Mouse (Mus musculus) intestine, embryonic 16.5 days (tissue): ENCODE data around the gene Apol6. TPM values are rescaled to one million over a fixed set of nuclear protein-coding genes. Genes with fewer than 3 reads are reported as not detected.
A peak's percentile ranks its signal among the peaks of the same experiment; 100 is the strongest.
"Not testable (repeated sequence)": the region's sequence is repeated elsewhere in the genome, so short reads cannot be mapped to it uniquely, and the experiment has no call there.

Experiments used
- ATAC-seq: fragments of 200-750 bp; cut with Nextera tagmentation; 2 replicates; pipeline ENCODE4 v1.8.0; 2017; ENCODE audit warnings: moderate TSS enrichment, moderate library complexity
- H3K27ac ChIP-seq: fragments of 300-500 bp; sonication (generic); 2 replicates; pipeline ENCODE4 v1.5.1; 2014; ENCODE audit warnings: mild to moderate bottlenecking, low read length
- H3K27me3 ChIP-seq: fragments of 300-500 bp; sonication (generic); replicated peaks from 2 replicates; pipeline ENCODE4 v1.6.1; 2014; ENCODE audit warnings: low read length, control low read depth, mixed read lengths; ENCODE audit not compliant: control insufficient read depth, insufficient read depth
- H3K36me3 ChIP-seq: fragments of 300-500 bp; sonication (generic); 2 replicates; pipeline ENCODE4 v1.6.1; 2014; ENCODE audit warnings: low read length, control low read depth; ENCODE audit not compliant: control insufficient read depth, insufficient read depth
- H3K4me1 ChIP-seq: fragments of 300-500 bp; sonication (generic); 2 replicates; pipeline ENCODE4 v1.6.1; 2014; ENCODE audit warnings: low read length, control low read depth, mixed read lengths; ENCODE audit not compliant: control insufficient read depth, insufficient read depth
- H3K4me2 ChIP-seq: fragments of 300-500 bp; sonication (generic); 2 replicates; pipeline ENCODE4 v1.6.1; 2014; ENCODE audit warnings: low read depth, low read length, control low read depth
- H3K4me3 ChIP-seq: fragments of 300-500 bp; sonication (generic); 2 replicates; pipeline ENCODE4 v1.5.1; 2014; ENCODE audit warnings: mild to moderate bottlenecking, low read length
- H3K9ac ChIP-seq: fragments of 300-500 bp; sonication (generic); 2 replicates; pipeline ENCODE4 v1.6.1; 2014; ENCODE audit warnings: low read depth, low read length
- H3K9me3 ChIP-seq: fragments of 300-500 bp; sonication (generic); 2 replicates; pipeline ENCODE4 v1.6.1; 2016; ENCODE audit warnings: low read length, control low read depth; ENCODE audit not compliant: control insufficient read depth
- WGBS: fragments of 180-500 bp; shearing (Covaris S2); extraction: QIAGEN DNeasy Blood & Tissue Kit; methylation state at CpG from one replicate; pipeline ENCODE4 v1.1.7; 2014; 5-methylcytosine and 5-hydroxymethylcytosine counted together
- polyA plus RNA-seq: library from polyadenylated mRNA; unstranded; fragments of >200 nt; fragmentation: Nextera tagmentation; extraction: Ambion mirVana; gene quantifications from 2 replicates; pipeline ENCODE4 v1.2.1, GENCODE M21; 2015

Gene Apol6
- polyA plus RNA-seq, 1 experiment from 2014 or later: 0.38 TPM

DNA sequence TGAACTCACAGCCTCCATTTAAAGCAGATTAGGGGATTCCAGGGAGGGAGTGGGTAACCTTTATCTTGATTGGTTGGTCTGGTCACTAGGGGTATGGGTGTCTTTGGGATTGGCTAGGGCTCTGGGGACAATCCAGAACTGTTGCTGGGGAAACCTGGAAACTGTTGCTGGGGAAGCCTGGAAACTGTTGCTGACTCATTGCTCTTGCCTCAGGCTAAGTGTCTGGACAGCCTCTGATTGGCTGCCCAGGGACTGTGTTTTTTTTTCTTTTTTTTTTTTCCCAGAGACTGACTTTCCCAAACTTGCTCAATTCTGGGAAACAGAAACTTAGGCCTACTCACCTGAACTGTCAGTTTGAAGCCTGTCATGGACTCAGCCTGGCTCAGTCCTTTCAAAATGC, 14.0 kb downstream of the Apol6 start:
- Histone ChIP-seq H3K36me3 (no peaks in the 10 kb centered on the region), H3K27ac (no peak overlapping the region), H3K4me1 (peaks cover 20% of the 10 kb centered on the region), H3K9ac (no peak overlapping the region), H3K27me3 (no peaks in the 10 kb centered on the region), H3K4me2 (no peak overlapping the region), H3K9me3 (no peaks in the 10 kb centered on the region), H3K4me3 (no peak overlapping the region)
- no peak for ATAC-seq

DNA sequence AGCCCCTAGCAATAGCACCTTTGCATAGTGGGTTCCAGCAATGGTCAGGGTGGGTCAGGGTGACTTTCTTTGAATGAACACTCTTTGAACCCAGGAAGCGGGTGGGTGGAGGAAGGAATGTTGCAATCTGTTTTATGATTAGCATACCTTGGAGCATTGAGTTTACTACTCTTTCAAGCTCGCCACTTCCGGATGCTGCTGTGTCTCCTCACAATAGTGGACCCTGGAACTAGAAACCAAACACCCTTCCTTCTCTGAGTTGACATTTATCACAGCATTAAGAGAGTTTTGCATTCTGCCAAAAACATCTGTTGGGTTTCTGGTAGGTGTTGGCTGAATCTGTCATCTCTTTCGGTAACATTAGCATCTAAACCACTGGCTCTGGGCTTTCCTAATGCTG, 14.9 kb downstream of the Apol6 start:
- H3K4me1 ChIP-seq: peaks cover 14% of the 10 kb centered on the region
- ATAC-seq, H3K9ac ChIP-seq, H3K27ac ChIP-seq, H3K4me2 ChIP-seq, H3K36me3 ChIP-seq, H3K4me3 ChIP-seq, H3K9me3 ChIP-seq, H3K27me3 ChIP-seq: not testable (repeated sequence)
- 84% methylated on average over 4 of the region's 4 CpGs for WGBS

DNA sequence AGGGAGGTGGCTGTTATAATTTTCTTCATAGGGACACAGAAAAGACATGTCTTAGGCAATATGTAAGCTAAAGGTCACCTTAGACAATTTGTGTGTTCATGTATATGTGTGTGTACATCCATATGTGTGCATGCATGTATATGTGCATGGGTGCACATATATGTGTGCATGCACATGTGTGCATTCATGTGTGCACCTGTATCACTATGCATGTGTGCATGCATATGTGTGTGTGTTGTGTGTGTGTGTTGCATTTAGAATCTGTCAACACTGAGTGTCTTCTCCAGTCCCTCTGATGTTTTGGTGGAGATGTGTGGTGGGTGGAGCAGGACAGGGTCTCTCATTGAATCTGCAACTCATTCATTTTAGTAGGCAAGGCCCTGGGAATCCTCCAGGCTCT, 18.2 kb downstream of the Apol6 start:
- Histone ChIP-seq H3K9me3 (no peaks in the 10 kb centered on the region), H3K9ac (no peak overlapping the region), H3K4me2 (no peak overlapping the region), H3K4me1 (no peaks in the 10 kb centered on the region), H3K36me3 (no peaks in the 10 kb centered on the region), H3K27me3 (no peaks in the 10 kb centered on the region), H3K27ac (no peak overlapping the region), H3K4me3 (no peak overlapping the region)
- ATAC-seq: no peak

DNA sequence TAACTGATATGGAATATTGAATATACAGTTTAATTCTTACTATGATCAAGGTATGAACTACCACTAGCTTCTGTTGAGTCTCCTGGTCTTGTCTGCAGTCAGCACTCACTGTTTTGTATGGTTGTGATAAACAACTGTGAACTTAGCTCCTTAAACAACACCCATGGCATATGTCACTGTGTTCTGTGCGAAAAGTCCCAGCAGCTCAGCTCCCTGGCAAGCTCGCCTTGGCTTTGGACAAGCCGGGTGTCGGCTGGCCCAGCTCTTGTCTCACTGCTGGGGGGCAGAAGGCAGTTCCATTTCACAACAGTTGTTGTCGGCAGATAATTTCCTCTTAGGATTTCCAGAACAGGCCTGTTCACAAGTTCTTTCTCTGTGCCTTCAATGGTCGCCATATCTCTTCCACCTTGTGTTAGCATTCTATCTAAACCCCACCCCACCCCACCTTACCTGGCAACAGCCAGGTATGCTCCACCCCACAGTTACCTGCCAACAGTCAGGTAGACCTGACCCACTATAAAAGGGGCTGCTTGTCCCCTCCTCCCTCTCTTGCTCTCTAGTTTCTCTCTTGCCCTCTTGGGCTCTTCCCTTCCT, 20.8 kb downstream of the Apol6 start:
- Histone ChIP-seq H3K36me3 (no peaks in the 10 kb centered on the region), H3K27ac (no peak overlapping the region), H3K27me3 (no peaks in the 10 kb centered on the region), H3K9ac (no peak overlapping the region), H3K4me1 (no peaks in the 10 kb centered on the region), H3K9me3 (no peaks in the 10 kb centered on the region), H3K4me2 (no peak overlapping the region), H3K4me3 (no peak overlapping the region)
- WGBS: 85% methylated on average over 6 of the region's 6 CpGs
- ATAC-seq: peak; percentile 64

DNA sequence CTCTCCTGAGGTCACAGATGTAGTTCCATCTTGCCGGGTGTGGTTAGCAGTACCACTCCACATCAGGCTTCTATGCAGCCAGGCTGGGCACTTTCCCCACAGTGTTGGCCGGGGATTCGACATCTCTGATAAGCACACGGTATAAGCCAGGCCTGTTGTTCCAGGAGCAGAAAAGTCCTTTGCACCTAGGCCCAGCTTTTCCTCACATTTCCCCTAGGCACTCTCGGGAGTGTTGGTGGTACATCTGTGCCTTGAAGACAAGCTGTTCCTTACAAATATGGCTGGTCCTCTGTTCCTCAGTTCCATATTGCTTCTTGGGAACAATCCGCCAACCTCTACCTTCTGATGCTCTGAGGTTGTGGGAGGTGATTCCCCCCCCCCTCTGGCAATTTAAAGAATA, 21.7 kb downstream of the Apol6 start:
- no peak for ATAC-seq
- Histone ChIP-seq H3K27me3 (no peaks in the 10 kb centered on the region), H3K36me3 (no peaks in the 10 kb centered on the region), H3K4me1 (no peaks in the 10 kb centered on the region), H3K9me3 (no peaks in the 10 kb centered on the region), H3K4me3 (no peak overlapping the region), H3K9ac (no peak overlapping the region), H3K27ac (no peak overlapping the region), H3K4me2 (no peak overlapping the region)
- WGBS: 72% methylated on average over 6 of the region's 6 CpGs

DNA sequence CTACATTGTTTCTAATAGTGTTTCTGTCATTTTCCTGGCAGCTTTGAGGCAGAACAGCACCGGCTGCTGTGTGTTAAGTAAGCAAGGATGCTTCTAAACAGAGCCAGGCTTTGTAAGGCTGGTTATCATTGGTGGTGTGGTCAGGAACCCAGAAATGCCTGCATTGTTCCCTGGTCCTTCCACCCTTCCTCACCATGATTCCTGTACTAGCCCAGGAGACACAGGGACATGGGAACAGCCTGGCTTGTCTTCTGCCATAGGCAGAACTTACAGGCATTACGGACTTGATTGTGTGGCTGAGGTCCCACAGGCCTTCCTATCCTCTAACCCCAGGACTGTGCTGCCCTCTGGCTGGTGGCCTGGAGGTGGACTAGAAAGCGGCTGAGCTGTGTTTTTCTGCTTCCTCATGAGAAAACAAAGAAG, 23.9 kb downstream of the Apol6 start:
- 59% methylated on average over 3 of the region's 3 CpGs for WGBS
- no peak overlapping the region for H3K9ac ChIP-seq
- no peaks in the 10 kb centered on the region for H3K36me3 ChIP-seq
- no peak overlapping the region for H3K4me3 ChIP-seq
- H3K4me2 ChIP-seq: no peak overlapping the region
- H3K27me3 ChIP-seq: no peaks in the 10 kb centered on the region
- peaks cover 16% of the 10 kb centered on the region; the same call in 1 of the 2 replicates for H3K4me1 ChIP-seq
- H3K9me3 ChIP-seq: no peaks in the 10 kb centered on the region
- no peak for ATAC-seq
- no peak overlapping the region for H3K27ac ChIP-seq

DNA sequence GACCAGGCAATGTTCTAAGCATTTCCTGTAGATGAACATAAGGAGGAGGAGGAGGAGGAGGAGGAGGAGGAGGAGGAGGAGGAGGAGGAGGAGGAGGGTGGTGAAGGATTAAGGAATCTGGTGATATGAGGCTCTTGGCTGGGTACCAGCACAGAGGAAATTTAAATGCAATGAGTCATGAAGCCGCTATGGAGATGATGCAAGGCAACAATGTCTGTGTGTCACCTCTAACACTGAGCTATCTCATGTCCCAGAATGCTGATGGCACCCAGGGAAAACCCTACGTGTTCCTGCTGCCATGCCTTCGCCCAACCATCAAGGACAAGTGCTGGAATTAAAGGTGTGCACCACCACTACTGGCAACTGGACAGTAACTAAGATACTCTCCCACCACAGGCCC, 24.5 kb downstream of the Apol6 start:
- ATAC-seq: no peak
- Histone ChIP-seq H3K9ac (no peak overlapping the region), H3K9me3 (no peaks in the 10 kb centered on the region), H3K27me3 (no peaks in the 10 kb centered on the region), H3K36me3 (no peaks in the 10 kb centered on the region), H3K4me1 (peaks cover 16% of the 10 kb centered on the region; the same call in 1 of the 2 replicates), H3K4me3 (no peak overlapping the region), H3K4me2 (no peak overlapping the region), H3K27ac (no peak overlapping the region)
- WGBS: 88% methylated on average over 3 of the region's 3 CpGs

DNA sequence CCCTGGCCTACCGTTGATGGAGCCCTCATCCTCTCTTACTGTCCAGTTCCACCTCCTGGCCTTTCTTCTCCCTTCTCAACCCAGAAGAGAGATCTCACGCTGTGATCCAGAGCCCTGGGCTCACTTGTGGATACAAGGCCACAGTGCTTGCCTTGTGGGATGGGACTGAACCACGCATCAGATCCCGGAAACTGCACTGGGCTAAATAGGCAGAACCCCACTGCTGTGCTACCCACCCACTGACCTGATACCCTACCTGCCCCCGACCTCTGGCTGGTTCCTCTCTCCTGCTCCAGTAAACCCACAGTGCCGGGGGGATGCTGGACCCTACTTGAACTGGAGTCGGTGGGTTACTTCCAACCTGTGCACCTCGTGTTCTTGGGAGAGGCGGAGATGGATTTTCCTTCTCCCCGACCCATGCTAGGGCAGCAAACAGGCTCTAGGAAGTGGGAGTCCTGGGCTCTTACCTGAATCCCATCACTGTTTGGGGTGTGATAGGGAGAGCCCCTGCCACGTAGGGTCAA, 26.3 kb downstream of the Apol6 start:
- no peak overlapping the region for H3K9ac ChIP-seq
- no peaks in the 10 kb centered on the region for H3K27me3 ChIP-seq
- no peak overlapping the region for H3K27ac ChIP-seq
- peaks cover 16% of the 10 kb centered on the region; the same call in 1 of the 2 replicates for H3K4me1 ChIP-seq
- H3K4me3 ChIP-seq: no peak overlapping the region
- H3K36me3 ChIP-seq: no peaks in the 10 kb centered on the region
- no peak for ATAC-seq
- H3K4me2 ChIP-seq: no peak overlapping the region
- 87% methylated on average over 11 of the region's 11 CpGs for WGBS
- H3K9me3 ChIP-seq: no peaks in the 10 kb centered on the region

DNA sequence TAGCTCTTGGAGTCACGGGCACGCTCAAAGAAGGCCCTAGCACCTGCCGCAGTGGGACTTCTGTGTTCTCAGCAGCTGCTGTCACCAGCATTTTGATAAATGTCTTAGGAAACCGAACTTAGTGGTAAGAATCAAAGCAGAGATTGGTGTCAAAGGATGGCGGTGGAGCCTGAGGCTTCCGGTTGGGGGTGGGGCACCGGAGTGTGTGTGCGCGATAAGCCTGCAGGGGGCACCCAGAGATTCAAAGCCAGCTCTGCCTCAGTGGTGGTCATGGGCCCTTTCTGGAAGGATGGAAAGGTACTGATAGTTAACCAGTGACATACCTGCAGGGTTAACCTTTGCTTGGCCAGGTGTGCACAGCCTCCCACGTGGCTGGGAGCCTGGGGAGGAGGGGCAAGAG, 27.0 kb downstream of the Apol6 start:
- Histone ChIP-seq H3K9me3 (no peaks in the 10 kb centered on the region), H3K4me3 (no peak overlapping the region), H3K9ac (no peak overlapping the region), H3K27me3 (no peaks in the 10 kb centered on the region), H3K36me3 (no peaks in the 10 kb centered on the region), H3K4me2 (no peak overlapping the region), H3K27ac (no peak overlapping the region), H3K4me1 (peaks cover 16% of the 10 kb centered on the region; the same call in 1 of the 2 replicates)
- WGBS: 19% methylated on average over 10 of the region's 10 CpGs
- ATAC-seq: peak; percentile 62; the same call in 1 of the 2 replicates
